Mouse (Mus musculus) kidney, postnatal 0 days (tissue): ENCODE results near the gene Atp5f1. TPM values are rescaled to one million over a fixed set of nuclear protein-coding genes. Genes with fewer than 3 reads are reported as not detected.

Experiments used
- ATAC-seq: fragments of 200-750 bp; cut with Nextera tagmentation; replicated peaks from 2 replicates; pipeline ENCODE4 v1.8.0; 2017; ENCODE audit warnings: low read depth, moderate number of reproducible peaks, moderate TSS enrichment, moderate library complexity; ENCODE audit not compliant: low FRiP score
- DNase-seq: peaks from one replicate; pipeline ENCODE4 v3.0.0-alpha.2; 2016; ENCODE audit warnings: low spot score
- H3K27ac ChIP-seq: fragments of 300-500 bp; sonication (generic); 2 replicates; pipeline ENCODE4 v1.5.1; 2014; ENCODE audit warnings: mild to moderate bottlenecking
- H3K27me3 ChIP-seq: fragments of 300-500 bp; sonication (generic); 2 replicates; pipeline ENCODE4 v1.6.1; 2014; ENCODE audit warnings: low read length, mixed read lengths; ENCODE audit not compliant: insufficient read depth
- H3K36me3 ChIP-seq: fragments of 300-500 bp; sonication (generic); 2 replicates; pipeline ENCODE4 v1.6.1; 2014; ENCODE audit warnings: low read length, mixed read lengths; ENCODE audit not compliant: insufficient read depth
- H3K4me1 ChIP-seq: fragments of 300-500 bp; sonication (generic); replicated peaks from 2 replicates; pipeline ENCODE4 v1.6.1; 2014; ENCODE audit warnings: antibody characterized with exemption, low read length, mixed read lengths; ENCODE audit not compliant: insufficient read depth
- H3K4me2 ChIP-seq: fragments of 300-500 bp; sonication (generic); 2 replicates; pipeline ENCODE4 v1.6.1; 2014; ENCODE audit warnings: mild to moderate bottlenecking, low read length, moderate library complexity, mixed read lengths
- H3K4me3 ChIP-seq: fragments of 300-500 bp; sonication (generic); replicated peaks from 2 replicates; pipeline ENCODE4 v1.5.1; 2014; ENCODE audit warnings: low read depth, low read length
- H3K9ac ChIP-seq: fragments of 300-500 bp; sonication (generic); 2 replicates; pipeline ENCODE4 v1.6.1; 2014; ENCODE audit warnings: low read depth, low read length
- H3K9me3 ChIP-seq: fragments of 300-500 bp; sonication (generic); replicated peaks from 2 replicates; pipeline ENCODE4 v1.6.1; 2016; ENCODE audit warnings: low read length, inconsistent platforms, mixed read lengths
- CTCF ChIP-seq: IDR thresholded peaks from 2 replicates; pipeline ENCODE4 v1.5.1; 2016; ENCODE audit warnings: antibody characterized with exemption, low read depth, mild to moderate bottlenecking, moderate library complexity
- WGBS: fragments of 180-500 bp; shearing (Covaris S2); extraction: QIAGEN DNeasy Blood & Tissue Kit; methylation state at CpG from one replicate; pipeline ENCODE4 v1.1.7; 2014; 5-methylcytosine and 5-hydroxymethylcytosine counted together
- polyA plus RNA-seq: library from polyadenylated mRNA; unstranded; fragments of >200 nt; fragmentation: Nextera tagmentation; extraction: Ambion mirVana; gene quantifications from 2 replicates; pipeline ENCODE4 v1.2.1, GENCODE M21; 2015

Gene Atp5f1
- polyA plus RNA-seq, 1 experiment from 2014 or later: 779 TPM

- 82% methylated on average over 3 of the region's 3 CpGs for WGBS
- DNase-seq: no peak
- H3K9me3 ChIP-seq: no peaks in the 10 kb centered on the region
These were observed 63.1 kb downstream of the Atp5f1 start for GRCm38 (mm10) chr3:105896811-105897210.

GRCm38 (mm10) chr3:105894601-105895592, 65.0 kb downstream of the Atp5f1 start:
- ATAC-seq (peak; percentile 43; the same call in 1 of the 2 replicates), DNase-seq (peak; percentile 77)
- Histone ChIP-seq H3K4me2 (no peak overlapping the region), H3K9ac (no peak overlapping the region), H3K9me3 (no peaks in the 10 kb centered on the region), H3K27me3 (no peaks in the 10 kb centered on the region), H3K27ac (peak overlapping the region; percentile 47; the same call in 1 of the 2 replicates), H3K36me3 (no peaks in the 10 kb centered on the region), H3K4me1 (peaks cover 14% of the 10 kb centered on the region; the same call in 1 of the 2 replicates), H3K4me3 (no peak overlapping the region)
- peak; percentile 75 for TF ChIP-seq CTCF
- 67% methylated on average over 23 of the region's 23 CpGs for WGBS

More at GRCm38 (mm10) chr3:105896811-105897210, 63.1 kb downstream of the Atp5f1 start:
- H3K27ac ChIP-seq: no peak overlapping the region
- H3K4me3 ChIP-seq: no peak overlapping the region
- H3K9ac ChIP-seq: no peak overlapping the region
- H3K27me3 ChIP-seq: no peaks in the 10 kb centered on the region
- H3K36me3 ChIP-seq: no peaks in the 10 kb centered on the region
- H3K4me1 ChIP-seq: peaks cover 8% of the 10 kb centered on the region; the same call in 1 of the 2 replicates
- ATAC-seq: no peak
- no peak overlapping the region for H3K4me2 ChIP-seq
- TF ChIP-seq CTCF: no peak

DNA sequence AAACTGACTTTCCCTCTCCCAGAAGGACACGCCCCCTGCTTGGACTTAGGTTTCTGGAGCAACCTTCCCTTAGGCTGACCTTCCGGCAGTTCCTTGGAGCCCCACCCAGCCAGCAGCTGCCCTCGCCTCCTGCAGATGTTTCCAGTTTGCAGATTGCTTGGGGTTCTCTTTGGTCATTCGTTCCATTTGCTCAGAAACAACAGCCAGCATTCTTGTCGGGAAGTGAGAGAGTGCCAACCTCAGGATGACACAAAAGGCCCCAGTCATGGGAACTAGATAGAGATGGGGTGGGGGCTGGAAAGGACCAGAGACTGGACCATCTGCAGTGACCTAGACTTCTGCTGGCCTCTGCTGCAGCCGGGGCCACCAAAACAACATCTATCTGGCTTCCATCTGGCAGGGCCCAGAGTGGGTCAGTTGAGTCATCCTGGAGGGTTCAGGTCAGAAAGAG, 65.9 kb downstream of the Atp5f1 start:
- Histone ChIP-seq H3K27me3 (no peaks in the 10 kb centered on the region), H3K4me2 (no peak overlapping the region), H3K36me3 (no peaks in the 10 kb centered on the region), H3K4me3 (no peak overlapping the region), H3K27ac (0 out of 2 replicates have a peak overlapping the region, but pooled peaks have one; percentile 47), H3K9ac (no peak overlapping the region), H3K9me3 (no peaks in the 10 kb centered on the region), H3K4me1 (peaks cover 14% of the 10 kb centered on the region; the same call in 1 of the 2 replicates)
- DNase-seq: peak; percentile 57
- WGBS: 41% methylated on average over 6 of the region's 6 CpGs
- no peak for TF ChIP-seq CTCF
- no peak; the same call in 1 of the 2 replicates for ATAC-seq

Other genes with a start within 250 kb of the Atp5f1 start
- gene Rap1a, start 158.8 kb downstream of the Atp5f1 start, polyA plus RNA-seq: 111 and 123 TPM in 2 replicates
- gene Adora3, start 89.2 kb downstream of the Atp5f1 start, polyA plus RNA-seq: 0.10 and 0.12 TPM in 2 replicates
- gene Tmigd3, start 89.2 kb downstream of the Atp5f1 start, polyA plus RNA-seq: 0.18 TPM in 1 of 2 replicates, not detected in the other
- gene I830077J02Rik, start 27.4 kb downstream of the Atp5f1 start, polyA plus RNA-seq: 0.24 and 0.31 TPM in 2 replicates
- 98.2 and 102 TPM in 2 replicates for gene Wdr77, start 730 bp downstream of the Atp5f1 start, polyA plus RNA-seq
- gene Ovgp1, start 13.6 kb upstream of the Atp5f1 start, polyA plus RNA-seq: 0.86 and 0.91 TPM in 2 replicates
- gene Pifo, start 54.5 kb upstream of the Atp5f1 start, polyA plus RNA-seq: 0.13 and 0.41 TPM in 2 replicates
- 0.12 TPM in 1 of 2 replicates, not detected in the other for gene Chil5, start 72.7 kb upstream of the Atp5f1 start, polyA plus RNA-seq
- gene Chia1, start 153.1 kb upstream of the Atp5f1 start, polyA plus RNA-seq: 0.20 and 0.49 TPM in 2 replicates
- 0.67 and 1.3 TPM in 2 replicates for gene Chil3, start 207.5 kb upstream of the Atp5f1 start, polyA plus RNA-seq